Mouse (Mus musculus): Measurements from ENCODE around the gene Bach1.

GRCm38 (mm10) chr16:87758016-87758415 is 59.3 kb downstream of the Bach1 start:
- no peak for TF ChIP-seq MAZ (IDR thresholded peaks at IDR 0.05; ENCODE audit: low read depth, low read length)
- TF ChIP-seq EP300 (IDR thresholded peaks at IDR 0.05; ENCODE audit: low read length), result no peak
- no peak for TF ChIP-seq POLR2A (IDR thresholded peaks at IDR 0.05; ENCODE audit: low read depth, low read length)
- no peak for TF ChIP-seq USF1 (IDR thresholded peaks at IDR 0.05; ENCODE audit: low read depth, low read length)
- no peak for TF ChIP-seq GABPA (IDR thresholded peaks at IDR 0.05; ENCODE audit: insufficient replicate concordance, low read depth, low read length)
- TF ChIP-seq CTCF (conservative IDR thresholded peaks at IDR 0.05 in 1 of 2, IDR thresholded peaks at IDR 0.05 in 1 of 2; ENCODE audit: low read depth in 2 of 2, low read length in 2 of 2), result no peak
- TF ChIP-seq PAX5 (IDR thresholded peaks at IDR 0.05; ENCODE audit: low read length), result no peak
- TF ChIP-seq NELFE (IDR thresholded peaks at IDR 0.05; ENCODE audit: low read depth, low read length), result no peak
- no peak for TF ChIP-seq CHD2 (IDR thresholded peaks at IDR 0.05; ENCODE audit: low read length)
- TF ChIP-seq MAX (IDR thresholded peaks at IDR 0.05; ENCODE audit: low read length), result no peak
- TF ChIP-seq USF2 (conservative IDR thresholded peaks at IDR 0.05; ENCODE audit: low read depth, low read length), result no peak
- no peak for TF ChIP-seq TCF12 (IDR thresholded peaks at IDR 0.05; ENCODE audit: low read depth, low read length)
- no peak for TF ChIP-seq BHLHE40 (IDR thresholded peaks at IDR 0.05; ENCODE audit: low read depth, low read length)
- no peak for TF ChIP-seq HCFC1 (IDR thresholded peaks at IDR 0.05; ENCODE audit: low read depth, low read length)

All from CH12.LX (cell line).